Mouse (Mus musculus) macrophage (primary cell): ENCODE results near the gene Cox4i1. TPM values are rescaled to one million over a fixed set of nuclear protein-coding genes. Genes with fewer than 3 reads are reported as not detected.

ENCODE experiments used
- H3K27ac ChIP-seq: fragments of 350-480 bp; formaldehyde crosslinking; 2 replicates; pipeline ENCODE4 v1.9.0; 2021
- H3K36me3 ChIP-seq: fragments of 350-480 bp; formaldehyde crosslinking; 2 replicates; pipeline ENCODE4 v1.9.0; 2021; ENCODE audit errors: inconsistent target
- H3K4me3 ChIP-seq: fragments of 350-480 bp; formaldehyde crosslinking; 2 replicates; pipeline ENCODE4 v1.9.0; 2021; ENCODE audit errors: inconsistent target
- H3K79me2 ChIP-seq: fragments of 350-480 bp; formaldehyde crosslinking; 2 replicates; pipeline ENCODE4 v1.9.0; 2021; ENCODE audit errors: inconsistent target
- WGBS: methylation state at CpG from one replicate; pipeline ENCODE4 v1.1.7; 2026; ENCODE audit warnings: inconsistent platforms; ENCODE audit not compliant: missing documents; 5-methylcytosine and 5-hydroxymethylcytosine counted together
- polyA plus RNA-seq: library from polyadenylated mRNA; stranded (reverse); fragments of 250-400 nt; gene quantifications from 3 replicates; pipeline ENCODE4 v1.2.4, GENCODE M21; 2018; ENCODE audit warnings: inconsistent platforms

Gene Cox4i1
- polyA plus RNA-seq, 1 experiment from 2014 or later = 521 TPM

DNA sequence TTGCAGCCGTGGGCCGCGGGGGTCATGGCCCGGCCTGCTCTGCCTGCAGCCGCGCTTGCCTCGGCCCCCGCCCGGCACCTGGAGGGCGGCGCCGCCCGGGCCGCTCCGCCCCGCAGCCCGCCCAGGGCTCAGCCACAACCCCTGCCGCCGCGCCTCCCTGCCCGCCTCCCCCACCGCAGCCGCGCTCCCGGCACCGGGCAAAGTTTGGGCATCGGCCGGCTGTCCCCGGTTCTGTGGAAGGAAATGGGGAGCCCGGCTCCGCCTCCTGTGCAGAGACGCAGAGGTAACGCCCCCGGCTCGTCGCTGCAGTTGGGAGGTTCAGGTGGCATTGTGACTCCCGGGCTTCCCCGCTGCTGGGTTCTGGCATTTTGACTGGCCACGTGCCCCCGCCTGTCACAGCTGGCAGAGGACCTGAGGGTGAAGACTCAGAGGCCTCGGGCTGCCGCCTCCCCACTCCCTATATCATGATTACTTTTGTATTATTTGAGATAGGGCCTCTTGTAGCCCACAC, 33.6 kb upstream of the Cox4i1 start:
- Histone ChIP-seq H3K36me3 (no peaks in the 10 kb centered on the region), H3K79me2 (no peaks in the 10 kb centered on the region), H3K27ac (no peak overlapping the region), H3K4me3 (peak overlapping the region; percentile 4; the same call in 1 of the 2 replicates)
- WGBS = 2% methylated on average over 38 of the region's 42 CpGs

DNA sequence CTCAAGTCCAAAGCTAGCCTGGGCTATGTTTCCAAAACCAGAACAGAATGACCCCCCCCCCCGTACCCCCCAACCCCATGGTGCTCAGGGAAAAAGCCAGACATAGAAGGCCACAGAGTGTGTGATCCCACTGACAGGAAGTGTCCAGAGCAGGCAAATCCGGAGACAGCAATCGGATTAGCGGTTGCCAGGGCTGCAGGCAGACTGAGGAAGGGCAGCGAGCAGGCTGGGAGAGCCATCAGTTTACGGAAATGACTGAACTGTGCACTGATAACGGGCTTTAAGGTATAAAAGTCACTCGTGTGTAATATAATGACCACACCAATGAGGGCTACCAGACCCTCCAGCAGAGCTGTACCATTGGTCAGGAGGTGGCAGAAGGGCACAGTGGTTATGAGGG, 26.8 kb upstream of the Cox4i1 start:
- WGBS = 72% methylated on average over 8 of the region's 8 CpGs
- Histone ChIP-seq H3K79me2 (no peaks in the 10 kb centered on the region), H3K27ac (no peak overlapping the region), H3K36me3 (no peaks in the 10 kb centered on the region), H3K4me3 (no peak overlapping the region)

DNA sequence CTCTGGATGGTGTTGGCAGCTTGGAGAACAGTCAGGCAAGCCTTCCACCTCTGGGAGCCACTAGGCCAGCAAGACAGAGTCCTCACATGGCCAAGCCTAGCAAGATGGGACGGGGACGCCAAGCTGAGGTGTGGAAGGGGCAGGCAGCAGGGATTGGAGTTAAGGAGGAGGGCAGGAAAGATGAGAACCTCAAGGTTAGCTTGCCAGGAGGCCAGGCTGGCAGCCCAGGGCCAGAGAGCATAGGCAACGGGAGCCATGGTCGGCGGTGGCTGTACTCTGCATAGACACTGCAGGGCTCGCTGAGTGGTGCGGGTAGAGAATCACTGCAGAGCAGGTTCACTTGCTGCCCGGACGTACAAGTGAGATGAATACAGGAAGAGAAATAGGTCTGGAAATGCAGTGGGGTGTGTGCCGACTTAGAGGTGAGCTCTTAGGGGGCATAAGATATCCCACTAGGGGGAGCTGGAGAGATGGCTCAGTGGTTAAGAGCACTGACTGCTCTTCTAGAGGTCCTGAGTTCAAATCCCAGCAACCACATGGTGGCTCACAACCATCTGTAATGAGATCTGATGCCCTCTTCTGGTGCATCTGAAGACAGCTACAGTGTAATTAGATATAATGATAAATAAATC, 25.9 kb upstream of the Cox4i1 start:
- Histone ChIP-seq H3K36me3 (no peaks in the 10 kb centered on the region), H3K79me2 (no peaks in the 10 kb centered on the region), H3K4me3 (no peak overlapping the region), H3K27ac (no peak overlapping the region)
- 82% methylated on average over 10 of the region's 10 CpGs for WGBS

DNA sequence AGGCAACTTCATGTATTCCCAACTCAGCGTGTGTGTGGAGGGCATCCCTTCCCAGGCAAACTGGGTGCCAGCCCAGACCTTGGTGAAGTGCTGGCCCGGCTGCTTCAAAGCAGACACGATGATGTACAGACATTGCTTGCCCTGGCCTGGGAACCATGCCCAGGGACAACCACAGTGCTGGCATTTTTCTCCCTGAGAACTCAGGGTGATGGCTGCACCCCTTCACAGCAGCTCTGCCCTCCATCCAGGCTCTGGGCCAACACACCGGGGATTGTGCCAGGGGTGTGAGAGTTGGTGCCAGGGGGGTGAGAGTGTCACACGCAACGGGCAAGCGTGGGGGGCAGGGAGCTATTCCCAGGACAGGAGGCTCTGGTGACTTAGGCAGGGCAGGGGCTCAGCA, 23.4 kb upstream of the Cox4i1 start:
- Histone ChIP-seq H3K27ac (no peak overlapping the region), H3K79me2 (no peaks in the 10 kb centered on the region), H3K4me3 (no peak overlapping the region), H3K36me3 (no peaks in the 10 kb centered on the region)
- WGBS = 36% methylated on average over 7 of the region's 7 CpGs

DNA sequence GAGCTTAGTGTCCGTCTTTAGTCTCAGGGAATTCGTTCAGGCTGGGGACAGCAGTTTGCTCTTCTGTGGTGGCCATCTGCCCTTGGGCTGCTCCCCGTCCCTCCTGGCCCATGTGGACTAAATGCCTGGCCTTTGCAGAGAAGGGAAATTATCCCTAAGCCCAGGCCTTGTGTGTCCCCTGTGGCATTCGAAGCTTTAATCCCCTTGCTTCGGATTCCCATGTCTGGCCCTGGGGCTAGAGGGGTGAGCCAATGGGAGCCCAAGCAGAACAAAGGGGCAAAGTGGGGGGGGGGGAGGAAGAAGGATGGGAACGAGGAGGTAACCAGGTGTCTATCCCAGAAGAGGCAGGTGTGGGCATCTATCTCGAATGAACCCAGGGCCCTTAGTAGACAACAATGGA, 20.5 kb upstream of the Cox4i1 start, which contains the start of gene 1190005I06Rik:
TSS of gene 1190005I06Rik (minus strand) at position 101 of the 400 bp plus-strand sequence.
- Histone ChIP-seq H3K27ac (no peak within 1 kb of the TSS), H3K36me3 (no peaks in the 10 kb centered on the region), H3K79me2 (no peaks in the 10 kb centered on the region), H3K4me3 (no peak within 1 kb of the TSS)
- WGBS = 96% methylated on average over 7 of the region's 7 CpGs

DNA sequence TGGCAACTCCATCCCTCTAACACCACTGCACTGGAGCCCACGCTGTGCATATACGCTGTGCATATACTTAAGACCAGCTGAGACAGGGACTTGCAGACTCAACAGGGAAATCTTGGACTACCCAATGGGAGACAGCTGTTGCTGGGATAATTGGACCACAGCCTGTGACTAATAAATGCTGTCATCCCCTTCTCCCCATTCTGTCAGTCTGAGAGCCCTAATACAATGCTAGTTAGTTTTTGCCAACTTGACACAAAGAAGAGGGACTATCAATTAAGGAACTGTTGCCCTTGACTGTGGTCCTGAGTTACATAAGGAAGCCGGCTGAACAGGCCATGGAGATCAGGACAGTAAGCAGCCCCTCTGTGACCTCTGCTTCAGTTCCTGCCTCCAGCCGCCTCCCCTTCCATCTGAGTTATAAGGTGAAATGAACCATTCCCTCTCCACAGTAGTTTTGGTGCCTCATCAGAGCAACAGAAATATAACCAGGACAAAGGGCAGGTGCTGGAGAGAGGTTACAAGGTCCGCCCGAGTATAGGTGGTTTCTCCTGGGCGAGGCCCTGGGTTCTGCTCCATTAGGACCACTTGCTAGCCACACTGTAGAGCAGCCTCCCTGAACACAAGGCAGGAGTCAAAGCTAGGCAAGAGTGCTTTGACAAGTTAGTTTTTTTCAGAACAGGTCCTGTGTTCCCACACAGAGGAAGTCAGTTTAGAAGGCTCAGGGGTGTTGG, 11.5 kb upstream of the Cox4i1 start:
- peaks cover 46% of the 10 kb centered on the region for H3K79me2 ChIP-seq
- WGBS = 87% methylated on average over 7 of the region's 7 CpGs
- no peak overlapping the region for H3K27ac ChIP-seq
- no peak overlapping the region for H3K4me3 ChIP-seq
- peaks cover 53% of the 10 kb centered on the region for H3K36me3 ChIP-seq

DNA sequence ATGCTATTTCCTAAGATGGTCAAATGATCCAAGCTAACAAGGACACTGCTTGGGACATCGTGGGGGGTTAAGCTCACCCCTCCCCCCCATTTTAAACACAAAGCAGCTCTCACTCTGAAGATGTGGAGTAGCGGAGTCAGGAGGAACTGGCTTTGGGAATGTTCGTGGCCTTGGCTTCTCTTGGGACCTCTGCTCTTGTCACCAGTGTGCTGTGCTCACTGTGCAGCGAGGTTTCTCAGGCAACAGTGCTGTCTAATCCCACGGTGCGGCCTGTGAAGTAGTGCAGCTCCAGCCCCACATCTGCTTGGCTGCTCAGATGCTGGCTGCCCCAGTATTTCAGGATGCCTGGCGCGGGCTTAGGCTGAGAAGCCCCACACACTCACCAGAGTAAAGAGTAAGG, 10.6 kb upstream of the Cox4i1 start:
- WGBS = 96% methylated on average over 8 of the region's 8 CpGs
- no peak overlapping the region for H3K4me3 ChIP-seq
- H3K27ac ChIP-seq = no peak overlapping the region
- H3K79me2 ChIP-seq = peaks cover 56% of the 10 kb centered on the region
- H3K36me3 ChIP-seq = peaks cover 53% of the 10 kb centered on the region

DNA sequence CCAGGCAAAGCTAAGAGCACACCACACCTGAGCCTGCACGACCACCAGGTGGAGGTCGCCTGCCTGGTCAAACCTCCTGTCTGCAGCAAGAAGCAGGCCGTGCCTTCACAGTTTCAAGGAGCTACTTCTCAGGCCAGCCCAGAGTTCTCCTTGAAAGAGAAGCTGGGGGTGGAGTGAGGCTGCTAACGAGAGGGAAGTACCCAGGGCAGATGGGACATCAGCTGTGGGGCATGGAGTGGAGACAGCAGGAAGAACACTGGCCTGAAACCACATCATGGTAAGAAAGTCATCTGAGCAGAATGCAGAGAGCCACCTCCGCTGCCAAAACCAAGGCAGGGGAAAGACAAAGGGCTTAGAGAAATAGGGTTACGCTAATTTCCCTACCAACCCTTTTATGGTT, 3.5 kb upstream of the Cox4i1 start:
- Histone ChIP-seq H3K27ac (peak overlapping the region; percentile 32), H3K4me3 (no peak overlapping the region), H3K79me2 (peaks cover 89% of the 10 kb centered on the region), H3K36me3 (no peaks in the 10 kb centered on the region; the same call in 1 of the 2 replicates)
- 38% methylated on average over 5 of the region's 6 CpGs for WGBS

DNA sequence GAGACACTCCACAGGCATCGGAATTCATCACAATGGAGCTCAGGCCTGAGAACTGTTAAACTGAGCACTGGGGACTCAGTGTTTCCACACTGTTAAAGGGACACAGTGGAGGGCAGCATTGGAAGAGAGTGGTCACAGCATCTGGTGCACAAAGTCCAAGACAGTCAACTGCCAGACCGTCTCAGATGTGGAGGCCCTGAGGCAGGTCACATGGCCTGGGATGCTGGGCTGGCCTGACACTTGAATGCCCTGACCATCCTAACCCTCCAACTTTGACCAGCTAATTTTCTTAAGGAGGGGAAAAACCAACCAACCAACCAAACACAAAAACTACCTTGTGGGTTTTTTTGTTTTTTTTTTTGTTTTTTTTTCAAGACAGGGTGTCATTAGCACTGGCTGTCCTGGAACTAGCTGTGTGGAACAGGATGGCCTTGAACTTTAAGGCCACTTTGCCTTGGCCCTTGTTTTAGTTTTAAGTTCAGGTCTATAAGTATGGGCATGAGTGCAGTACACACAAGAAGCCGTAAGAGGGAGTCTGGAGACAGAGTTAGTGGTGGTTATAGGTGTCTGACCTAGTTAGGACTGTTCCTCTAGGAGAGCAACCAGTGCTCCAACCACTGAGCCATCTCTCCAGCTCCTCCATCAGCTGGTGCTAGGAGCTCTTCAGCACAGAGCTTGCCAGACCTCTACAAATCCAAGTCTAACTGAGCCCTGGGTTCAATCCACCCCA, 2.1 kb upstream of the Cox4i1 start:
- Histone ChIP-seq H3K4me3 (no peak overlapping the region), H3K27ac (peak overlapping the region; percentile 32)
- WGBS = 74% methylated on average over 3 of the region's 3 CpGs

DNA sequence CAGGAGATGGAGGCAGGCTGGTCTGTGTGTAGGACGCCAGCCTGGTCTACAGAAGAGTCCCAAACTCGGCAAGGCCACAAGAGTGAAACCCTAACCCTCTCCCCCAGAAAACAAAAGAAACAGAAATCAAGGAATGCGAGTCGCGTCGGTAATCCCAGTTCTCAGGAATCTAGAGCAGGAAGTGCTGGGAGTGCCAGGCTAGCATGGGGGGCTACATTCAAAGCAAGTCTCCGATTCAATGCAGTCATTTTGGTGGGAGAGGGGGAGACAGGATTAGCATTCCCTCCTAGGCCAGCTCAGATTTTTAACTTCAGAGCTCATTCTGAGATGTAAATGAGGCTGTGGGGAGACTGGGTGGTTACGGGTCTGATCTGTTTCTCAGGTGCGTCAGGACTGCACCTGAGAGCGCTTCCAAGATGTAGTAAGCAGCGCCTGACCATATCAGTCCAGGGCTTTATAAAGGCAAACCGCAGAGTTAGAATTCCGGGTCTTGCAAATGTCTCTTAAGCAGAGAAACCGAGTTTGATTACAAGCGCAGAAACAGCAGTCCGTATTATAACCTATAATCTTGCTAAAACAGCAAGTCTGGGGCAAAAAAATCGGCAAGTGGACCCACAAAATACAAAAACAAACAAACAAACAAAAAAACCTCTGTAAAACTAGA, 1.1 kb upstream of the Cox4i1 start:
- peak overlapping the region; percentile 74 for H3K4me3 ChIP-seq
- 22% methylated on average over 17 of the region's 17 CpGs for WGBS
- peaks cover 89% of the 10 kb centered on the region for H3K79me2 ChIP-seq
- peak overlapping the region; percentile 39 for H3K27ac ChIP-seq
- H3K36me3 ChIP-seq = peaks cover 20% of the 10 kb centered on the region

More for the DNA sequence above, 2.1 kb upstream of the Cox4i1 start:
- Histone ChIP-seq H3K36me3 (peaks cover 12% of the 10 kb centered on the region), H3K79me2 (peaks cover 89% of the 10 kb centered on the region)

DNA sequence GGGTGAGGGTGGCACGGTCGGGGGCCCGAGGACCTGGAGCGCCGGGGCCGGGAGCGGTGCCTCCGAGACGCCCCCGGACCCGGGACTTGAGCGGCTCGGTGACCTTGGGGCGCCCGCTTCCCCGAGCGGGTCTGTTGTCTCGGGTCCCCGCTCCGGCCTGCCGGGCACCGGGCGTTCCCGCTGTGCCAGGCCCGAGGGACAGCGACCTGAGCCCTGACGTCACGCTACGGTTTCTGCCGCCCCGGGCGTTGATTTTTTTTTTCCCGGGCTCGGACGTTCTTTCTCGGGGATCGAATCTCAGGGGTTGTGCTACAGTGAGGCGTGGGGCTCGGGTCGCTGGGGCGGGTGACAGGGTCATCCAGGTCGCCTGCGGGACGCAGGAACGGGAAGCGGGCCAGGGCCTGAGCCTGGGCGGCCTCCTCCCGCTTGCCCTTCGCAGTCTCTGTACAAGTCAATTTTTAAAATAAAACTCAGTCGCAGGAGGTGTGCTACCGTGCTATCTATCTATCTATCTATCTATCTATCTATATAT, 418 bp downstream of the Cox4i1 start, which contains the start of gene Emc8:
TSS of gene Emc8 (minus strand) at position 200 of the 532 bp plus-strand sequence.
- under 1% methylated on average over 51 of the region's 51 CpGs for WGBS
- Histone ChIP-seq H3K79me2 (peaks cover 82% of the 10 kb centered on the region), H3K36me3 (peaks cover 35% of the 10 kb centered on the region), H3K27ac (peak within 1 kb of the TSS; percentile 39), H3K4me3 (peak within 1 kb of the TSS; percentile 74)

DNA sequence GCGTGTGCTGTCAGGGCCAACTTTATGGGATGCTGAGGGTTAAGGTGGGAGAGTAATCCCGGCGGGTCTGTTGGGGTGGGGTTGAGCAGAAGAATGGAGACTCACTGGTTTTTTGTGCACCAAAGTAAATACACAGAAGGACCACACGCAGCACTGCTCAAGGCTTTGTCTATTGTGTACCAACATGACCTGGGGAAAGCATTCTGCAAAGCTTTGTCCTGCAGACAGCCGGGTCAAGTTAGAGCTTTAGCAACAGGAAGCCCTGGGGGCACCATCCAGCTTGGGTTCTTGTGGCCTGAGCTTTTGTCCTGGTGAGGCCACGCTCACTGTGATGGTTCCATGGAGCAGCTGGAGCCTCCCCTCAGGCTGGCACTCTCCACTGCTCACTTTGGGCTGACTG, 3.8 kb downstream of the Cox4i1 start:
- H3K4me3 ChIP-seq = no peak overlapping the region
- 89% methylated on average over 6 of the region's 6 CpGs for WGBS
- peaks cover 51% of the 10 kb centered on the region for H3K79me2 ChIP-seq
- H3K36me3 ChIP-seq = peaks cover 42% of the 10 kb centered on the region
- no peak overlapping the region for H3K27ac ChIP-seq

DNA sequence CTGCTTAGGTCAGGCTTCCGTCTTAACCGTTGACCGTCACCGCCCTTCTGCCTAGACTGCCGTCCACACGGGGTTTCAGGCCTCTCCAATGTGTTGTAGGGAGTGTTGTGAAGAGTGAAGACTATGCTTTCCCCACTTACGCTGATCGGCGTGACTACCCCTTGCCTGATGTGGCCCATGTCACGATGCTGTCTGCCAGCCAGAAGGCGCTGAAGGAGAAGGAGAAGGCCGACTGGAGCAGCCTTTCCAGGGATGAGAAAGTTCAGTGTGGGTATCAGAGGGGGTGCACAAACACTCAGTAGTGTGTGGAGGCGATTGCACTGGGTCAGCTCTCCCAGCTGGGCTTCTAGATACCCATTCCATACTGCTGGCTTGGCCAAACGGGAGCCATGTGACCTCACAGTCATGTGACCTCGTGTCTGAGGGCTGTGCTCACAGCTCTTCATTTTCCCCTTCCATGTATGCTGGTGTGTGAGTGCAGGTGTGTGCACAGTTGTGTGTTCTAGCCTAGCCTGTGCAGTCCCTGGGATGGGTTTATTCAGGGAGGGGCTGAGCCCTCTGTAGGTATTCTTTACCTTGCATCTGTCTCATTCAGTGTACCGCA, 4.7 kb downstream of the Cox4i1 start:
- WGBS = 91% methylated on average over 16 of the region's 16 CpGs
- H3K27ac ChIP-seq = no peak overlapping the region
- H3K36me3 ChIP-seq = peaks cover 47% of the 10 kb centered on the region

DNA sequence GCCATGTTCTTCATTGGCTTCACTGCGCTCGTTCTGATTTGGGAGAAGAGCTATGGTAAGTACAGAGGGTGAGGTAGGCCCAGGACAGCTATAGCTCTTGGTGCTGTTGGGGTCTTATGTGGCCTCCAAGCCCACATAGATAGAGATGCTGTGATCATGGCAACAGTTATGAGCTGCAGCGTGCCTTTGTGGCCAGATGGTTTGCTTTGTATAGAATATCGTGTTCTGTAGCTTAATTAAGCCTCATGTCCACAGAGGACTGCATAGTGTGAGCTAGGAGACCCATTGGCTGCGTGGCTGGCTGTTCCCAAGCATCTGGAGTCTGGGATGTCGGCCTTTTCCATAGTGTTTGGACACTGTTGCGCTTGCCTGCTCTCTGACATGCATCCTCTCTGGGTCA, 5.3 kb downstream of the Cox4i1 start:
- WGBS = 91% methylated on average over 7 of the region's 7 CpGs
- Histone ChIP-seq H3K4me3 (no peak overlapping the region), H3K27ac (no peak overlapping the region), H3K36me3 (peaks cover 47% of the 10 kb centered on the region), H3K79me2 (peaks cover 44% of the 10 kb centered on the region)

More for the DNA sequence above, 4.7 kb downstream of the Cox4i1 start:
- no peak overlapping the region for H3K4me3 ChIP-seq
- peaks cover 44% of the 10 kb centered on the region for H3K79me2 ChIP-seq
